Mouse (Mus musculus): ENCODE results near the gene Ccdc51. TPM values are rescaled to one million over a fixed set of nuclear protein-coding genes. Genes with fewer than 3 reads are reported as not detected.

The Ccdc51 gene
- 10 to 100 TPM; 10.4 to 11.1 TPM for total RNA-seq (2021)
- long read RNA-seq, experiment 1, transcript Ccdc51-201 (4 exons, 1,526 nt) = major isoform, 16 of 16 reads
- long read RNA-seq, experiment 1, partial matches to known transcripts = 0 of 16 reads
- long read RNA-seq, experiment 1, other reads (novel, unspliced or antisense) = 0 of 16 reads
- long read RNA-seq, experiment 2, transcript Ccdc51-201 (4 exons, 1,526 nt) = major isoform, 12 of 13 reads
- long read RNA-seq, experiment 2, partial matches to known transcripts = 0 of 13 reads
- long read RNA-seq, experiment 2, other reads (novel, unspliced or antisense) = 1 of 13 reads

DNA sequence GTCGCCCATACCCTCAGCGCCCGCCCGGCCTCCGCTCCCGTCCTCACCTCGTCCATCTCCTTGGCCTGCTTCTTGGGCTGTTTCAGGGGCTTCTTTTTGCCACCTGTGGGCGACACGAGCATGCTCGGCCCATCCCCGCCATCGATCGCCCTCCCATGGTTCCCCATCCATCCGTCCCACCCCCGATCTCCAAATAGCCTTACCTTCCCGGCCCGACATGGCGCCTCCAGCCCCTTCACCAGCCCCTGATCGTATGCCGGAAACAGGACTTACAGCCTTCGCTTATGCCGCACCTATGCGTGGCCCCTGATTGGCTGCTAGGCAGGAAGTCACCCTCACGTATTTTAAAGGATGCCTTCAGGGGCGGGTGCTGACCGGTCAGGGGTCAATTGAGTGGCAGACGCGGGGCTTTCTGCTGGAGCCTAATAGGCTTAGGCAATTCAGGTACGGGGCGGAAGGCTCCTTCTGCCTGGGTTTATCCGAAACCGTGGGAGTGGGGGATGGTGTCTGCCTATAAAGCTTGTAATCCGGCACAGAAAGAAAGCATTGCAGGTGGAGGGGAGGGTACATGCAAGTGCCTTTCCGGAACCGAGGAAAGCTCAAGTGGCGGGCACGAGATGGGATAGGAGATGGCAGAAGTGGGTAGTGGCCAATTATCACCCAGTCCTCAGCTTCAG, at the start of gene Ccdc51, which contains the start of gene Tma7:
Gene Ccdc51 (plus strand): TSS at position 370 of the 677 bp plus-strand sequence.
Gene Tma7 (minus strand): TSS at position 464 of the 677 bp plus-strand sequence.
- intact Hi-C loops (cut with DNase I) = no loop called here
- peak; percentile 75 to 80 for DNase-seq

GRCm38 (mm10) chr9:109038086-109038895, 44.0 kb upstream of the Ccdc51 start, which contains the start of gene Shisa5:
TSS of gene Shisa5 (plus strand) at chr9:109038565.
- DNase-seq = peak; percentile 88 to 89
- intact Hi-C loops (cut with DNase I) = no loop called here

- peak; percentile 59 to 66 for DNase-seq
- intact Hi-C loops (cut with DNase I) = no loop called here
Measured at GRCm38 (mm10) chr9:109038901-109039364, 43.4 kb upstream of the Ccdc51 start.

DNA sequence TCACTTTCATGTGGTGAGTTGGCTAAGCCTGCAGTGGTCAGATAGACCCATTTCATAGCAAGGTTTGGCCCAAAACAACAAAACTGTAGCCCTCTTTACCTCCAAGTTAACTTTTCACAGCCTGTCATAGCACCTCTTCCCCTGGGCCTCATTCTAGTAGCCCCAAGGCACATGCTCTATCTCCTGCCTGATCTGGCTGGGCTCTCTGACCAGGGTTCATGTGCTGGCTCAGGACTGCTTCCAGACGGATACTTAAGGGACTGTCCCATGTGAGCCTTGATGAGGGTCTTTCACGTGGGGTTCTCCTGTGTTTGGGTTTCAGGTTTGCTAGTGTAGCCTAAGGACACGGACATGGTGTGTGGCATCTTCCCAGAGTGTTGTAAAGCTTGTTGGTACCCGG, 42.6 kb upstream of the Ccdc51 start:
- DNase-seq = no peak
- intact Hi-C loops (cut with DNase I) = no loop called here

DNA sequence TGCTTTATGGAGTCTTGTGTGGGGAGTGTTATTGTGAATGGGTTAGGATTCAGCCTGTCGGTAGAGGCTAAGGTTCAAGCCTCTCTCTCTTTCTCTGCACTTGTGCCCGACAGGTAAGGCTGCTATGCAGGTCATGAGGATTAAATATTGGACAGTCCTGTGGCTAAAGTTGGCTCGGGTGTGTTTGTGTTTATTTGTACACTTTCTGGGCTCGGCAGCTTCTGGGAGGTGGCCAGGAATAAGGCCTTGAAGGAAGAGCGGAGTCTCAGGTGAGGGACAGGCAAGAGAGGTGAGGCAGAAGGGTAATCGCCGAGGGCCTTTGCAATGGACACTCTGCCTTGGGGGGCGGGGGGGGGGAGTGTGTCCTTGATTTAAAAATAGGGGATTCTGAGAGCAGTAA, 42.1 kb upstream of the Ccdc51 start:
- DNase-seq = no peak
- intact Hi-C loops (cut with DNase I) = no loop called here

GRCm38 (mm10) chr9:109040906-109041305, 41.4 kb upstream of the Ccdc51 start:
- peak in 1 of 2 experiments; percentile 2 for DNase-seq
- intact Hi-C loops (cut with DNase I) = no loop called here

DNA sequence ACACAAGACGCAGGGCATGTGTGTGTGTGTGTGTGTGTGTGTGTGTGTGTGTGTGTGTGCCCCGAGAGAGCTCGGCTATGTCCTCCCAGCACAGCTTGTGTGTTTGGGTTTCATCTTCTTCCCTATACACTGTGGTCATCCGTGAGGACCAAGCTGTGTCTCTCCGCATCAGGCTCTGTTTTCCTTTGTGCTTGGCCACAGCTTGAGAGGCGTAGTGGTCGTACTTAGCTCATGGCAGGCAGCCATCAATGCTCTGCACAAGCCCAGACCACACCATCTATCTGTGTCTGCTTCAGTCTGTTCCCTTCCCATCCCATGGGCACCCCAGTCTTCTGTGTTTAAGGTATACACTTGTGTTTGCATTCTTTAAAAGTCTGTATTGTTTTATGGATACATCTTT, 40.9 kb upstream of the Ccdc51 start:
- DNase-seq = no peak
- intact Hi-C loops (cut with DNase I) = no loop called here

DNA sequence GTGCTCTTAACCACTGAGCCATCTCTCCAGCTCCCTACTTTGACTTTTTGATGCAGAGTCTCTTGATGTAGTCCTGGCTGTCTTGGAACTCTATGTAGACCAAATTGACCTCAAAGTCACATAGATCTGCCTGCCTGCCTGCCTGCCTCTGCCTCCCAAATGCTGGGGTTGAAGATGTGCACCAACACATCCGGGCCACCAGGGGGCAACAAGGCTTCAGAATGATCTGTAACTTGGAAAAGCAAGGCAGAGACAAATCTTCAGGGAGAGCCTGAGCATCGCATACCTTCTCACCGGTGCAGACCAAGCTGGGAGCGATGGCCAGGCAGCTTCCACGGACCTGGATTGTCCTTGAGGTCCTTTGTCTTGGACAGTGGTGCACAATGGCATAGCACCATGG, 36.0 kb upstream of the Ccdc51 start:
- peak; percentile 55 to 68 for DNase-seq
- intact Hi-C loops (cut with DNase I) = no loop called here

DNA sequence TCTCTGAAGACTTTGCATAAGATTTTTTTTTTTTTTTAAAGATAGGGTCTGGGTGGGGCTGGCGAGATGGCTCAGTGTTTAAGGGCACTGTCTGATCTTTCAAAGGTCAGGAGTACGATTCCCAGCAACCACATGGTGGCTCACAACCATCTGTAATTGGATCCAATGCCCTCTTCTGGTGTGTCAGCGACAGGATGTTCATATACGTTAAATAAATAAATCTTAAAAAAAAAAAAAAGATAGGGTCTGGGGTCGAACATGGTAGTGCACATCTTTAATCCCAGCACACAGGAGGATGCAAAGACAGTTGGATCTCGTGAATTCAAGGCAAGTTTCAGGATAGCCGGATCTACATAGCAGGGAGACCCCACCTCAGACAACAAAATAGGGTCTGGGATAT, 33.0 kb upstream of the Ccdc51 start:
- intact Hi-C loops (cut with DNase I) = no loop called here
- DNase-seq = no peak

DNA sequence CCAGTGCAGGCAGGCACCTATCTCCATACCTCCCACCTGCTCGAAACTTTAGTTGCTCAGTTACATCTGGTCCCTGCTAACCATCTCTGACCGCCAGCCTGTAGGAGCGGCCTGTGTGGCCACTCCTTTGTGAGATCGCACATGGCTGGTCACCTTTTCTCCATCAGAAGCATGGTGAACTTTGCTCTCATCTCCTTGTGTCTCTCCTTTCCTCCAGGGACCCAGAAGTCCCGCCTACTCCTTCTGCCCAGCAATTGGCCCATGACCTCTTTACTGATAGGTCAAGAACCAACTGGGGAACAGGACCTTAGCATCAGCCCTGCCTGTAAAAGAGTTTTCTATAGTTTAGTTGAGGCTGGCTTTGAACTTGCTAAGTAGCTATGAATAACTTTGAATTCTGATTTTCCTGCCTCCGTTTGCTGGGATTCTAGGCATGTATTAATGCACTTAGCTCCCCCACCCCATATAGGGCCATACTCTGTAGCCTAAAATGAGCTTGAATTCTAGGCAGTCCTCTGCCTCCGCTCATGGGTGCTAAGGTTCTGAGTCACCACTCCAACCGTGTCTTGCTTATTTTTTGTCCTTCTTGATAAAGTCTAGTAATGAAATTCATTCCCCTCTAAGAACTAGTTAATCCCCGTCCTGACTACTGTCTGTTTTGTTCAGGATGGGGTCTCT, 32.2 kb upstream of the Ccdc51 start:
- intact Hi-C loops (cut with DNase I) = no loop called here
- peak in 1 of 2 experiments; percentile 1 for DNase-seq

- DNase-seq = peak in 1 of 2 experiments; percentile 0
- intact Hi-C loops (cut with DNase I) = no loop called here
Measured at GRCm38 (mm10) chr9:109050674-109050997, 31.7 kb upstream of the Ccdc51 start.

DNA sequence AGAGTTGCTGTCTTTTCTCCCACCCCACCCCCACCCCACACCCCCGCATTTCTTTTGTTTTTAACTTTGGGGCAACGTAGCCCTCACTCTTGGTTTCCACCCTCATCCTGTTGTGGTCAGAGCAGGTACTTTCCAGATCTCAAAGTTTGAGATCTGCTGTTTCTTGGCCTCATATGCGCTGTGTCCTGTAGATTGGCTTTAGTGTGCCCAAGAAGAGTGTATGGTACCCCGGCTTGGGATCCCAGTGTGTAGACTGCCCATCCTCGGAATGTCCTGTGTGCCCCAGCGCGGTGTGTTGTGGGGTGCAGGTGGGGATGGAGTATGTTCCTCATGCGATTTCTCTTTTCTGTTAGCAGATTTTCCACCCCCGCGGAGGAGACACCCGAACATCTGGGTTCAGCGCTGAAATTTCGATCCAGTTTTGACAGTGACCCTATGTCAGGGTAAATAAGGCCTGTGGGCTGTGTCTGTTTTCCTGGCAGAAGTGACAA, 31.2 kb upstream of the Ccdc51 start:
- DNase-seq = peak in 1 of 2 experiments; percentile 0
- intact Hi-C loops (cut with DNase I) = no loop called here

- DNase-seq = peak in 1 of 2 experiments; percentile 1
- intact Hi-C loops (cut with DNase I) = no loop called here
Measured at GRCm38 (mm10) chr9:109051651-109052489, 30.4 kb upstream of the Ccdc51 start.

GRCm38 (mm10) chr9:109052490-109053260, 29.6 kb upstream of the Ccdc51 start:
- DNase-seq = peak in 1 of 2 experiments; percentile 1
- intact Hi-C loops (cut with DNase I) = no loop called here

DNA sequence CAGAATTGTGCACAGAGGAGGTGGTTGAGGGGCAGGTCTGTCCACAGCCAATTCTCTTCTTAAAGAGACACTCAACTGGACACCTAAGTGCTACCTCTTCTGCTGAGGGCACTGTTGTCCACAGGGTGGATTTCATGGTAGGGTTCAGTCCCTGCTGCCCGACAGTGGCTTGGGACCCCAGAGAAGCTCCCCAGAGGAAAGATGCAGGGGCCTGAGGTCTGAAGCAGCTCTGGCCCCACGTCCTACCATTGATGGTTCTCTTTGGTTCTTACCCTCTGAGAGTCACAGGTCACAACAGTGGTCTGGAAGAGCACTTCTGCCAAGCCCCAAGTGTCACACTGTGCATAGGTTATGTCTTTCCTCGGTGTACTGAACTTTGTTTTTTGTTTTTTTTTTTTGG, 28.9 kb upstream of the Ccdc51 start:
- intact Hi-C loops (cut with DNase I) = no loop called here

GRCm38 (mm10) chr9:109053851-109054250, 28.4 kb upstream of the Ccdc51 start:
- peak in 1 of 2 experiments; percentile 1 for DNase-seq

More for the DNA sequence above, 28.9 kb upstream of the Ccdc51 start:
- DNase-seq = peak in 1 of 2 experiments; percentile 1

GRCm38 (mm10) chr9:109054712-109055111, 27.6 kb upstream of the Ccdc51 start:
- peak; percentile 64 to 69 for DNase-seq
- intact Hi-C loops (cut with DNase I) = no loop called here

More at GRCm38 (mm10) chr9:109053851-109054250, 28.4 kb upstream of the Ccdc51 start:
- intact Hi-C loops (cut with DNase I) = no loop called here

DNA sequence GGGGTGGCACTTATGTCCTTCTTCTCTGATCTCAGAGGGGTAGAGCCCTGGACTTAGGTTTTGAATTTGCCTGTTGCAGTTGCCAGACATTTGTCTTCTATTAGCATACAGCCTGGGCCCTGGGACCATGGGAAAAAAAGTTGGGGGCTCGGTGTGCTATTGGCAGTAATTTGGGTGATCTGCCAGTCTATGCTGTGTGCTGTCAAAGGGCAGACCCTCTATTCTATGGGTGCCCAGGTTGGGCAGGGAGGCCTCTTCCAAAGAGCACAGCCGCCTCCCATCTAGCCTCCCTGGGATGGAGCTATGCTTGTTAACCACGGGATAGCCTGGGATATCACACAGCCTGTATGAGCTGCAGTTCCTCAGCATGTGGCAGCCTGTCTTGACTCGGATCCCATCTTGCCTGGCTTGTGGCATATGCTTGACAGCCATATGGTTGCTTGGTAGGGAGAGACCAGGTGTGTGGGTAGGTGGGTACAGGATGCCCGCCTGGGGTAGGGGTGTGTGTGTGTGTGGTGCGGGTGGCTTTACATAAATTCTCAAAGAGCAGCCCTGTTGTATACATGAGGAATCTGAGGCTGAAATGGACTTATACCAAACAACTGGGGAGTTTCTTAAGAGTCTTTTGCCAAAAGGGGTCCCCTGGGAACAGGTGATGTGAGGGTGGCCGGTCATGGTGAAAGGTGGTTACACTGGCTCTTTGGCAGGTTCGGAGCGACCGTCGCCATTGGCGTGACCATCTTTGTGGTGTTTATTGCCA, 26.8 kb upstream of the Ccdc51 start:
- DNase-seq = no peak
- intact Hi-C loops (cut with DNase I) = no loop called here
